Mouse (Mus musculus): ENCODE results near the gene Faxc.

Gene Faxc

DNA sequence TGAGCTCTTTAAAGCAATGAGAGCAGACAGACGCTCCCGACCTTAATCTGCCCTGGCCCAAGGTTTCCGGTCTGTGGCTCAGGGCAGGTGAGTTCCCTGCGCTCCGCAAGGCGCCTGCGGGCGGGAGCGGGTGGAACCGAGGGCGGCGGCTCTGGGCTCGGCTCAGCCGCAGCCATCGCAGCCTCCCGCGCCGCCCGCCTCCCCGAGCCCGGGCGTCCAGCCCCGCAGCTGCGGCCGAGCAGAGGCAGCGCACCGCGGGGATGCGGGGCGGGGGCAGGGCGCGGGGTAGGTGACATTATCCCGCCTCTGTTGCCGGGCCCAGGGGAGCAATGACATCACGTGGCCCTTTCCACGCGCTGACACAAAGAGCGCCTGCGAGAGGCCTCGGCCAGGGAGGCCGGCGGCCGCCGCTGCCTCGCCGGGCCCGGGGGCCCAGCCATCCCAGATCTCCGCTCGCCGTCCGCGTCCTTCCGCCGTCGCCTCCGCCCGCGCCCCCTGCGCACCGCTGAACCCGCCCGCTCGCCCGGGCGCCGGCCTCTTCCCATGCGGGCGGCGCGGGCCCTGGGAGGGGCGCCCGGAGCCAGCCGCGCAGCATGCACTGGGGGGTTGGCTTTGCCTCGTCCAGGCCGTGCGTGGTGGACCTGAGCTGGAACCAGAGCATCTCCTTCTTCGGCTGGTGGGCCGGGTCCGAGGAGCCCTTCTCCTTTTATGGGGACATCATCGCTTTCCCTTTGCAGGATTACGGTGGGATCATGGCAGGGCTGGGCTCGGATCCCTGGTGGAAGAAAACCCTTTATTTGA is at the start of gene Faxc:
Faxc (plus strand) TSS at position 359 of the 801 bp plus-strand sequence.
- DNase-seq: peak; percentile 35

DNA sequence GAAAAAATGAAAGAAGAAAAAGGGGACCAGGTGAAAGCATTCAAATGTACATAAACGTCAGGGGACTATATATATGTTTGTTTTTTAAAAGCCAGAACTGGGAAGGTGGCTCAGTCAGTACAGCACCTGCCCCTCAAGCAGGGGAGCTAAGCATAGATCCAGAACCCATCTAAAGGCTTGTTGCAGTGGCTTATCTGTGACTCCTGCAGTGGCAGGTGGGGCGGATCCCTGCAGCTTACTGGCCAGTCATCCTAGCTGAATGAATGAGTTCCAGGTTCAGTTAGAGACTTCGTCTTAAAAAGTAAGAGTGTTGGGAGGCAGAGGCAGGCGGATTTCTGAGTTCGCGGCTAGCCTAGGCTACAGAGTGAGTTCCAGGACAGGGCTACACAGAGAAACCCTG is 48.3 kb upstream of the Faxc start:
- no peak for DNase-seq

DNA sequence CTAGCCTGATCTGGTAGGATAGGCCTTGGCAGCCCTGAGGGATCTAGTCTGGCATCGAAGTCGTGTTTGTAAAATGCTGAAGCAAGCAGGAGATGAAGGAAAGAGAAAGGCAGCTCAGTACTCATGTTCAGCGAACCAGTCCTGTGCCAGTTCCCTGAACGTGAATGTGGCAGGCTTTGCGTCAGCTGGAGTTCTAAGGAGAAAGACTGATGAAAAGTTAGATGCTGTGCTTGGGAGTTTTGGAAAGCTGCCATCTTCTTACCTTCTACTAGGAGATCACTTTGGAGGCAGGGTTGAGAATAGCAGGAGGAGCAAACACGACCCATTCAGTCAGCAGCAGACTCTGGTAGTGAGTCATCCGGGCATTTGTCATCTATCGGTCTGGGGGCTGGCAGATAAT is 45.3 kb upstream of the Faxc start:
- no peak for DNase-seq

DNA sequence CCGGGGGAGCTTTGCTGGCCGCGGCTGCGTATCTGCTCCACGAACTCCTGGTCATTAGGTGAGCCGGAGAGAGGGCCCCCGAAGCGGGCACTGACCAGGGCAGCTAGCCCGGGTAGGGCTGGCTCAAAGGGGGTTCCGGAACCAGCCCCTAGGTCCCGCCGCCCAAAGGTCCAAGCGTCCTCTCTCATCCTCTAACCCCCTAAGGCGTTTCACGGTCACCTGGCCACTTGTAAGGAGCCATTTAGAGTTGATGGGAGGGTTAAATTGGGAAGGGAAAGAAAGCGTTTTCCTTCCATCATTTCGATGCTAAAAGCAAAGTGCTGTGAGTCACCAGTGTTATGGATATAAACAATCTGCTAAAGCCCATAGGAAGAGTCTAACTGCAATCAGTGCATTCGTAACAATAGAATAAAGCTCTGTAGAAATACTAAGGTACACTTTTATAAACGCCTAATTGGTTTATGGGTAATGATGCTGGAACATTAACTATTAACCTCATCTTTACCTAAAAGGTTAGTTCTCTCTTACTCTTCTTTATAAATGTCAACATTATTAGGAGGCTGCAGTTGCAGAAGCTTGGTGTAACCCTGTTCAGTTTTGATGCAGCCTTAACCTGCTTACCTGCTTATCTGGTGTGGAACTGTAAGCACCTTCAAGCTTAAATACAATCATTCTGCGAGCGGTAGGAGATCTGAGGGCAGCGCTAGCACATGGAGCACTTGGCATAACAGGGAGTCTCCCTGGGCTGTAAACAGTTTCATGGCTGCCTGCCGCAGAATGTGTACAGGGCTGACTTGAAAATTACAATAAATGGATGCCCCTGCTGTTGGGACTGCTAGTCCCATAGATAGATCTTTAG is 872 bp downstream of the Faxc start:
- DNase-seq: no peak

DNA sequence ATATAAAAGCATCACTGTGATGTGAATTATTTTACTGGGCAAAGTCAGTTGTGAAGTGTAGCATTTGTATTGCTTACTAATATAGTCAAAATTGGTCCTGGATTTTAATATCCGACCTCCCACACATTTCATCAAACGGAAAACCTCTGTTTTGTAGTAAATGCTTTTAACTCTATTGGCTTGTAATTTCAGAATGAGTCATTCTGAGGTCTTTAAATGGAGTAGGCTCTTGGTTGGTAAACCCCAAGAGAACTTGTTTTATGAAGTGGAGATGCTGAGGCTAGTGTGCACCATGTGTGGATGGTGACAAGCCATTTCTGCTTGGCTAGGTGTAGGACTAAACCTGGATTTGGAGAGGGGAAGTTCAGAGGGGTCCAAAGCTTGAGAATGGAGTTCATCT is 4.2 kb downstream of the Faxc start:
- DNase-seq: no peak

DNA sequence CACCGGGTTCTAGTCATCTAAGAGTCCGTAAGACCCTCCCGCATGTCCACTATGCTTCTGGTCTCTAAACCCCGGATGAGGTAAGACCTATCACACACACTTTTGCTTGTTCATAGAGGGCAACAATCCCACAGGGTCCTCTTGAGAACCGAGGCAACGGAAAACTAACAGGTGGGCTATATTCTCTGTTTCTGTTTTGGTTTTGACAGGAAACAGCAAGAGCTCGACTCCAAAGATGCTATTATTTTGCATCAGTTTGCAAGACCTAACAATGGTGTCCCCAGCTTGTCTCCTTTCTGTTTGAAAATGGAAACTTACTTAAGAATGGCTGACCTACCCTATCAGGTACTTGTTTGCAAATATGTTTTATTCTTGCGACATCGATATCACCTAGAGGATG is 5.3 kb downstream of the Faxc start:
- no peak for DNase-seq

DNA sequence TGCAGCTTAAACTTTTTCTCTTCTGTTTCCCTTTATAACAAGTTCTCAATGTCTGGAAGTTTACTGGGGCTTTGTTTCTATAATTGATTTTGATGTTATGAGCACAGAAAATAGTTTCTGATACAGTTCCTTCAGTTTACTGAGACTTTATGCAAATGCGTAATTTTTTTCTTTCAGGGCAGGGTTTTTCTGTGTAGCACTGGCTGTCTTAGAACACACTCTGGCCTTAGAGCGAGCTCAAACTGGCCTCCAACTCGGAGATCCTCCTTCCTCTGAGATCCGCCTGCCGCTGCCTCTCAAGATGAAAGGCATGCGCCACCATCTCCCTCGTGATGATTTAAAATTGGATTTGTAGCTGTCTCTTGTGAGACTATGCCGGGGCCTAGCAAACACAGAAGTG is 6.8 kb downstream of the Faxc start:
- DNase-seq: no peak

DNA sequence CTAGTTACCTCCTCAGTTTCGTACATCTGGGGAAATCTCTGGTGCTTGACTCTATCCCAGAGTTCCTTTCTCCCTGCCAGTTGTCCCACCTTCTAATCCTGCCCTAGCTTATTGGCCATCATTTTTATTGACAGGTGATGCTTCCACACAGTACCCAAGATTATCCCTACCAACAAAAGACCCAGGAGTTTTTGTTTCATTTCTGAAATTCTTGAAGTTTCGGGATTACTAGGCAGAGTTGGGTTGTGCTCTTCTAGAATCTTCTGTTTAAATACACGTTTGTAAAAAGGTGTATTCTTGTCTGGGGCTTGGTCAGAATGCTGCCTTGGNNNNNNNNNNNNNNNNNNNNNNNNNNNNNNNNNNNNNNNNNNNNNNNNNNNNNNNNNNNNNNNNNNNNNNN is 13.5 kb downstream of the Faxc start:
- DNase-seq: no peak

DNA sequence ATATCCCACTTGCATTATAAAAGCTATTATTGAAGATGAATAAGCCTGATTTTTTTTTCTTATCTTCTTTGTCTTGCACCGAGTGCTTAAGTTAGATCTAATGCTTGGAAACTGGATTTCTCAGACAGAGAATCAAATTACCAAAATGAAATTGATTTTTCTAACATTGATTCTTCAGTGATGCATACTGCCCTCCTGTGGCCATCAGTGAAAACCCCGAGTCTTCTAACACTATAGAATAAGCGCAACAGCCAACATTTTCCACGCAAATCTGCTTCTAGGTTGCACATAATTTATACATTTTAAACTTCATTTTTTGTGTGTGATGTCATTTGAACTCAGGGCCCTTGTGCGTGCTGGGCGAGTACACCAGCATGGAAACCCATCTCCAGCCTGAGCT is 20.3 kb downstream of the Faxc start:
- DNase-seq: no peak

DNA sequence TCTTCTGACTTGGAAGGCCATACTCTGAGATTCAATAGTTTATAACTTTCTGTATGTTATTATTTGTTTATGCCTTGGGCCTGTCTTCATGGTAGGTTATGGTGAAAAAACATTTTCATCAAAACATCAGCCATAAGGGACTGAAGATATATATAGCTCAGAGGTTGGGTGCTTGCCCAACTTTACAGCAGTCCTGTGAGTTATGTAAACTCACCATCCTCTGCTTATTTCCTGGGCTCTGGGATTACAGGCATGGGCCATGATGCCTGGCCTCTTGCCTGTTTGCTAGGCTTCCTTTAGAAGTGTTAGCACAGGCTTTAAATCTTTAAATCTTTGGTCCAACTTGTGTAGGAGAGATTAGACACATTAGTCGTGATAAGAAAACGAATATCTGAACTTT is 21.1 kb downstream of the Faxc start:
- no peak for DNase-seq

DNA sequence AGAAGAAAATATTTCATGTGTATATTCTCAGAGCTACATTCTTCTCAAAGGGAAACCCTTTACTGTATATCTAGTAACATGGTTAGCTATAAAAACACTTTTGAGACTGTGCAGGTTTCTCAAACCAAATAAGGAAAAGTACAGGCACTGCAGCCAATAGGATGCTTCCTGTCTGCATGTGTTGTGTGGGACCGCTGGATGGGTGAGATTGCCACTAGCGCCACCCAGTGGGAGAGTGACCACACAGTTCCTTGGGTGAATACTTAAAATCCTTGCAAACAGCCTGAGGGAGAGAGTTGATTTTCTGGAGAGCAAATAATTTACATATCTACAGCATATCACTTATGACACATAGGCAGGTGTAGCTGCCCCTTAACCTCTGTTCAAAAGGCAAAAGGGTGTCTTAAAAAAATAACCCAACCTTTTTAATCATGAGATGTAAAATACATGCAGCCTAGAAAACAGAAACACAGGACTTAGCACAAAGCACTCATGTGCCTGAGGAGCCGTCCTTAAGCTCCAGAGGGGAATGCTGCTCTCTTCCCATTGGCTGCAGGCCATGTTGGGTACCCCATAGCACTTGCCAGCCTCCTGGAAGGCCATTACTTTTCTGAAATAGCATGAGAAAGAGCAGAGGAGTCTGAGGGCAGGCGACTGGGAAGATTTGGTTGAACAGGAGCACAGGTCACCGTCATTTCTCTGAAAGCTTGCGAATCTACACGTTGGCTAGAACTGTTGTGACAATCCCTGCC is 26.6 kb downstream of the Faxc start:
- peak; percentile 38 for DNase-seq

DNA sequence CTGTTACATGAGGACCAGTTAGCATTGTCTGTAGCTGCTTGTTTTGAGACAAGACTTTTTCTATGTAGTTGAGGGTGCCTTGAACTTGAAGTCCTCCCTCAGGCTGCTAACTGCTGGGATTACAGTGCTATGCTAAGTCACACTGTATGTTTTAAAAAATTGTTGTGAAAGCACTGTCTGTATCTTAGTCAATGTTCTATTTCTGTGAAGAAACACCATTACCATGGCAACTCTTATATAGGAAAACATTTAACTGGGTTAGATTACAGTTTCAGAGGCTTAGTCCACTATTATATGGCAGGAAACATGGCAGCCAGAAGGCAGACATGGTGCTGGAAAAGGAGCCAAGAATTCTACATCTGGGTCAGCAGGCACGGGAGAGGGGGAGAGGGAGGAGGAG is 40.8 kb downstream of the Faxc start:
- no peak for DNase-seq

DNA sequence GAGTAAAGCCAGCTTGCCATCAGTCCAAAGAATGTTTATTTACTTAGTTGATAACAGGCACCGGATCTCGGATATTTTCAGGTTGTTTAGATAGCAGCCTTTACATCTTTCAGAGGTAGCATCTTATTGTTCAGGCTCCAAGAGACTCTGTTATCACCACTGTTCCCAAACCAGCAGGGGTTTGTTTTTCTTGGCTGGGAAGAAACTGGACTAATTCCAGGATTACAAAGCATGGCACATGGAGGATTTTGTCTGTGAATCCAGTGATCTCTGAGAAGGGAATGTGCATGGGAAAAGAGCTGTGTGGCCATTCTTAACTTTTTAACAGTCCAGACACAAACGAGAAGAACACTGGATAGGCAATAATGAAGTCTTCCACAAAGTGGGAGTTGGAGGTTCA is 43.0 kb downstream of the Faxc start:
- DNase-seq: no peak

DNA sequence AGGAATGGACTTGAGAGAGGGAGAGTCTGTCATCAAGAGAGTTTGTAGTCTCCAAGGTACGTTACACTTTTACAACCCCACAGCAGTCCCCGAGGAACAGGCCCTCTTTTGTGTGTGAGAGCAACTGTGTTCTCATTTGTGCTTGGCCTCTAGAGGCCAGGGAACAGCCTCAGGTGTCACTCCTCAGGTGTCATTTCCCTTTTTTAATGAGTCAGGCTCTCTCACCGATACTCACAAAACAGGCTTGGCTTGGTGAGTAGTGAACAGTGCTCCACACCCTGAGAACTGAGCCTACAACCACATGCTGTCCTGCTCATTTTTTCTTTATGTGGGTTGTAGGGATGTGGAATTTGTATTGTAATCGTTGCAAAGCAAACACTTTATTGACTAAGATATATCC is 49.3 kb downstream of the Faxc start:
- no peak for DNase-seq

DNA sequence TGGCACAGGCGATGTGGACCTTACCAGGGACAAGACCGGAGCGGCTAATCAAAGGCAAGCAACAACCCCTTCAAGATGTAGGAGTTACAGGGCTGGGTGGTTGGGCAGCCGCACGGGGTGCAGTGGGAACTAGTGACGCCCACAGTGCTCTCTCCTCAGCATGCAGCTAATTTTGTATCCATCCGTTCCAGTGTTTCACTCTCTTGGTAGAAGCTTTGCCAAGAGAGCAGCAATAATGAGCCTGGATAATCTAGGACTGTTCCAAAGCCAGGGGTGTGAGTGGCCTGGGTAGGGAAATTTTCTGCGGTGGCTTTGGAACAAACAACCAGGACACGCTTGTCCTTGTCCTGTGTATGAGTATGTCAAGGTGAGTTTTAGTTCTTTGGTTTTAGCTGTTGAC is 51.3 kb downstream of the Faxc start:
- peak; percentile 46 for DNase-seq

DNA sequence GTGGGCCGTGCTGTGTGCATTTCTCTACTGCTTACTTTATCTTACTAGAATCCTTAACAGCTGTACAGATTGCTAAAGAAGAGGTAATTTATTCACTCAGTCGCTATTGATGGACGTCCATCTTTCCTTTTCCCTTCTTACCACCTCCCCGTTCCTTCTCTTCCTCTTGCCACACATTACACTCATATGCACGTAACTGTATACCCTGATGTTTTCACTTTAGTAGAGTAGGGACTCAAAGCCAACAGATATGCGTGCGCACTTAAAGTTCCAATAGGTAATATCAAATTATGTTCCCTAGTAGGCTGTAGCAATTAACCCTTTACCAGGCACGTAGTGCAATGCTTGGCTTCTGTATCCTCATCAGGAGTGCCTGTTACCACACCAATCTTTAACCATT is 55.7 kb downstream of the Faxc start:
- no peak for DNase-seq

DNA sequence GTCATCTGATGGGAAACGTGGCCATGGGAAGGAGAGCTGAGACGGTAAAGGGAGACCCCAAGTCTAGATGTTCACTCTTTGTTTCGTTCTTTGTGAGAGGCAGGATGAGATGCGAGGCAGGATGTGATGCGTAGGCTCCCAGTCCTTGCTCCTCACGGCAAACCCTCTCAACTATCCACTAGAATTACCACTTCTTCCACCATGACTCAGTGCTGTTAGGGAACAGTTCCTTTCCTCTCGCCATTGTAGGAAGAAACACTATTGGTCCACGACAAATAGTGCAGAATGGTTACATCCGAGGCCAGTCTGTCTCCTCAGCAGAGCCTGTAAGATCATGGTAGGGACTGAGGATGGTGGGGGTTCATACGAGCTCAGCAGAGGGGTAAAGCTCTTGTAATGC is 56.3 kb downstream of the Faxc start:
- DNase-seq: no peak

DNA sequence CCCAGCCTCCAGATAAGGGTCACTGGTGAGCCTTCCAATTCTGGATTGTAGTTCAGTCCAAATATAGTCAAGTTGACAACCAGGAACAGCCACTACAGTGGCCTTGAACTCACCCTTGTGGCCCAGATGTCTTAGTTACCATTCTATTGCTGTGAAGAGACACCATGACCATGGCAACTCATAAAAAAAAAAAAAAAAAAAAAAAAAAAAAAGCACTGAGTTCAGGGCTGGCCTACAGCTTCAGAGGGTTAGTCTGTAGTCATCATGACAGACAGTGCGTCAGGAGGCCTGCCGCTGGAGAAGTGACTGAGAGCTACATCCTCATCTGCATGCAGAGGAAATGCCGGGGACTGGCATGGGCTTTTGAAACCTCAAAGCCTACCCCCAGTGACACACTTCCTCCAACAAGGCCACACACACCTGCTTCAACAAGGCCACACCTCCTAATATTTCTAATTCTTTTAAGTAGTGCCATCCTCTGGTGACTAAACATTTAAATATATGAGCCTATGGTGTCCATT is 58.5 kb downstream of the Faxc start:
- DNase-seq: no peak

DNA sequence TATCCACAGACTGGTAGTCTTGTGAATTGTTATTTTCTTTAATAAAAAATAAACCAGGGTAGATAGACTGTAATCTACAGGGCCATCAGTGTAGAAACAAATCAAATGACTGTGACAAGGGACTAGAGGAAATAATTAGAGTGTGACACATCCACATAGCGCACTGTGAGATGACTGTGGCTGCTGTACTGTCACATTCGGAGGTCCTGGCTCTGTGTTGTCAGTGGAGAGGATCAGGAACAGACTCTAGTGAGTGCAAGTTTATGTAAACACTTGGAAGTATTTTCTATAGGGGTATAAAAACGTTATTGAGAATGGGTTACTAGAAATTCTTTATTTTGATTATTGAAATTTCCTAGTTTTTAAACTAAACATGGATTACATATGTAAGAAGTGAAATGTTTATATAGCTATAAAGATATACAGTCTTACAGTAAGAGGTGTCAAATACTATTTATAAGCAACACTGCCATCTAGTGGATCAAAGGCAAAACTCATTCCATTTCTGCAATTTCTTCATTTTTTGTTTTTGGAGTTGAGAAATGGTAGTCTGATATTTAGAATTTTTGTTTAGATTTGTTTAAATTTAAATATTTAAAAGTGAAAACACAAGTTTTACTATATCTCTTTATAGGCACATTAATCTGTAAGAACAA is 59.6 kb downstream of the Faxc start:
- no peak for DNase-seq

DNA sequence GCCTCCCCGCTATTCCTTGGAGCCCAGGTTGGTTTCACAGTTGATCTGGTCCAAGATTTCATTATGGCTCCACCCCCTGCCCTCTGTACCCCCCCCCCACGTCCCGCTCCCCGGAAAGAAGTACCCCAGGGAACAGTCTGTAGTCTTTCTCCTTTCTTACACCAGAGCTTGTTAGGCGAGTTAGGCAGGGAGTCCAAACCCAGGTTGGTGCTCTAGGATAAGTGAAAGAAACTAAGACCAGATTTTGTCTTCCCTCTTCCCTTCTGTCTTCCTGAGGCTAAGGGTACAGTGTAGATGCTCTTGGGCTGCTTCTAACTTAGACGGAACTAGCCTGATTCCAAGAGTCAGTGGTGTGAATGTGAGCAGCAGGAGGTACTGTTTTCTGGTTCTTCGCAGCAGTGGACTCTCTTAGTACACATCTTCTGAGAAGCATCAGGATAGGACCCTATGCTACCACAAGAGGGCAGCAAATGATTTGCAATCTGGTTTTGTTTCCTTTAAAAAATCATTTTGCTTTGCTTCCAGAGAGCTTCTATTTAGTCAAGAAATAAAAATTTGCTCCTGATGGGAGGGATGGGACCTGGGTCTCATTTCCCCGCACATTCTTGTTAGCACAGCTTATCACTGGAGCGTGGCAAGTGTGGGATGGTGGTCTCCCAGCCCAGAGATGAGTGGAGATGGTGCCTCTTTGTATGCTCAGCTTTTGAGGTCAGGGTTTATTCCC is 86.7 kb downstream of the Faxc start:
- peak; percentile 57 for DNase-seq

DNA sequence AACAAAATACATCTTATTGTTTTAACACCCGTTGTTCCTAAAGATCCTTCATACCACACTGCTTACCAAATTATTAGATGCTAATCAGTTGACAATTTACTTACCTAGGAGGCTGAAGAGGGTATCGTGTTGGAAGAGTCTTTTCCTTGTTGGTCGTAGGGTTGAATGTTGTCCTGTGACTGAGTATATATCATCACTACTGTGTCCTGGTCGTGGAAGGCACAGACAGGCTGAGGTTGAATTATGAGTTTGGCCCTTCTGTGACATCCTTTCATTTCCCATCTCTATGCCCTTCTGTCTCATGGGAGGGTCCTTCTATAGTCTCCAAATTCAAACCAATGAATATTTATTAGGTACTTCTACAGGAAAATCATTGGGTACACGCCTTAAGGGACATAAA is 87.3 kb downstream of the Faxc start:
- no peak for DNase-seq

DNA sequence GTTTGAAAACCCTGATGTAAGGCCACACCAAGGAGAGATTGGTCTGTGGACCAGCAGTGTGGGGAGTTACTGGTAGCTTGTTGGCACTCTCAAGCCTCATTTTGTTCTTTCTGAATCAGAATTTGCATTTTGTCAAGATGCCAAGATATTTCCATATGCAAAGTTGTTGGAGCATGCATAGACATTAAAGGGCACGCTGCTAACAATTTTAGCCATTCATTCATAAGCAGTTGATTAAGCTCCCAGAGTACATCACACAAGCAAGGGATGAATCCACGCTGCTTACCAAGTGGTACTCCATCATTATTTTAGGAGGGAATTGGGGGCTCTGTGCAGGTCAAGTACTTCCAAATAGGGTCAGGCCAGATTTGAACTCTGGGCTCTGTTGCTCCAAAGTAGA is 98.8 kb downstream of the Faxc start:
- DNase-seq: no peak

Data from layer of hippocampus, adult 9-11 months (tissue).